Mouse (Mus musculus) MEL (cell line): ENCODE results near the gene Mrpl43. TPM values are rescaled to one million over a fixed set of nuclear protein-coding genes. Genes with fewer than 3 reads are reported as not detected.

Source experiments
- DNase-seq: peaks from one replicate; pipeline ENCODE4 v3.0.0; 2011; ENCODE audit warnings: low read depth, low spot score
- H3K27ac ChIP-seq: 2 replicates; pipeline ENCODE4 v1.5.1; 2012; ENCODE audit warnings: low read depth, mild to moderate bottlenecking, control low read depth, low read length, moderate library complexity; ENCODE audit not compliant: control insufficient read depth
- H3K27me3 ChIP-seq, 2 experiments: fragments of 150-350 bp in 1 of 2; sonication (generic) in 1 of 2; 2 replicates each; pipeline ENCODE4 v1.6.1; 2012; ENCODE audit warnings: low read length in 2 of 2, mild to moderate bottlenecking in 2 of 2, improper control_type of control experiment in 1 of 2, moderate library complexity in 1 of 2; ENCODE audit not compliant: insufficient read depth in 2 of 2, control insufficient read depth in 1 of 2
- H3K36me3 ChIP-seq, 2 experiments: 2 replicates each; pipeline ENCODE4 v1.6.1; 2012 to 2014; ENCODE audit warnings: low read length in 2 of 2, improper control_type of control experiment in 1 of 2, inconsistent platforms in 1 of 2, mild to moderate bottlenecking in 1 of 2; ENCODE audit not compliant: insufficient read depth in 2 of 2, control insufficient read depth in 1 of 2
- H3K4me1 ChIP-seq, 2 experiments: fragments of 150-350 bp in 1 of 2; sonication (generic) in 1 of 2; 2 replicates each; pipeline ENCODE4 v1.6.1; 2012; ENCODE audit warnings: low read length in 2 of 2, improper control_type of control experiment in 1 of 2, mild to moderate bottlenecking in 1 of 2; ENCODE audit not compliant: insufficient read depth in 2 of 2, control insufficient read depth in 1 of 2
- H3K4me3 ChIP-seq, 2 experiments: fragments of 150-350 bp in 1 of 2; sonication (generic) in 1 of 2; 2 replicates each; pipeline ENCODE4 v1.5.1; 2012; ENCODE audit warnings: low read depth in 2 of 2, low read length in 2 of 2, mild to moderate bottlenecking in 2 of 2, moderate library complexity in 2 of 2, control low read depth in 1 of 2, improper control_type of control experiment in 1 of 2; ENCODE audit not compliant: control insufficient read depth in 1 of 2, insufficient read depth in 1 of 2
- H3K79me2 ChIP-seq: 2 replicates; pipeline ENCODE4 v1.6.1; 2012; ENCODE audit warnings: mild to moderate bottlenecking, low read length, moderate library complexity; ENCODE audit not compliant: control insufficient read depth, poor library complexity, insufficient read depth
- H3K9ac ChIP-seq: 2 replicates; pipeline ENCODE4 v1.6.1; 2012; ENCODE audit warnings: low read depth, mild to moderate bottlenecking, control low read depth, low read length, moderate library complexity; ENCODE audit not compliant: control insufficient read depth, poor library complexity, severe bottlenecking
- H3K9me3 ChIP-seq: fragments of 150-350 bp; sonication (generic); replicated peaks from 2 replicates; pipeline ENCODE4 v1.6.1; 2012; ENCODE audit warnings: mild to moderate bottlenecking, low read length, improper control_type of control experiment, moderate library complexity; ENCODE audit not compliant: insufficient read depth
- ETS1 ChIP-seq: IDR thresholded peaks from 2 replicates; pipeline ENCODE4 v1.6.1; 2012; ENCODE audit warnings: low read depth, mild to moderate bottlenecking, inconsistent platforms, low read length, improper control_type of control experiment, moderate library complexity
- MAZ ChIP-seq: IDR thresholded peaks from 2 replicates; pipeline ENCODE4 v1.6.1; 2012; ENCODE audit warnings: low read depth, mild to moderate bottlenecking, inconsistent platforms, low read length, improper control_type of control experiment
- POLR2AphosphoS5 ChIP-seq: IDR thresholded peaks from 2 replicates; pipeline ENCODE4 v1.6.1; 2012; ENCODE audit warnings: low read depth, borderline replicate concordance, mild to moderate bottlenecking, inconsistent platforms, low read length, moderate library complexity, mixed read lengths
- RAD21 ChIP-seq: IDR thresholded peaks from 2 replicates; pipeline ENCODE4 v1.6.1; 2011; ENCODE audit warnings: mild to moderate bottlenecking, low read depth, low read length, improper control_type of control experiment
- USF2 ChIP-seq, 2 experiments: IDR thresholded peaks; 2 replicates each; pipeline ENCODE4 v1.6.1; 2011 to 2012; ENCODE audit warnings: improper control_type of control experiment in 2 of 2, low read length in 2 of 2, borderline replicate concordance in 1 of 2, inconsistent platforms in 1 of 2, low read depth in 1 of 2, mild to moderate bottlenecking in 1 of 2; ENCODE audit not compliant: insufficient read depth in 1 of 2
- ZC3H11A ChIP-seq: IDR thresholded peaks from 2 replicates; pipeline ENCODE4 v1.6.1; 2012; ENCODE audit warnings: low read depth, mild to moderate bottlenecking, inconsistent platforms, low read length, improper control_type of control experiment
- ZNF384 ChIP-seq: IDR thresholded peaks from 2 replicates; pipeline ENCODE4 v1.6.1; 2012; ENCODE audit warnings: low read depth, mild to moderate bottlenecking, inconsistent platforms, low read length, improper control_type of control experiment
- polyA plus RNA-seq, 2 experiments: library from polyadenylated mRNA; stranded (reverse) in 1 of 2; unstranded in 1 of 2; fragments of >175 nt in 1 of 2; fragments of >200 nt in 1 of 2; gene quantifications; 2 replicates each; pipeline versions ENCODE4 v1.2.1 to v1.2.4; 2012; ENCODE audit warnings: low replicate concordance in 2 of 2, low read depth in 1 of 2; ENCODE audit not compliant: insufficient read length in 2 of 2, insufficient read depth in 1 of 2, missing spikeins in 1 of 2
- total RNA-seq: library from RNA; depleted of rRNA; stranded (reverse); fragments of 300-350 nt; gene quantifications from 2 replicates; pipeline ENCODE4 v1.2.3, GENCODE M21; 2012

The Mrpl43 gene
- total and polyA plus RNA-seq, 3 experiments: 136 to 145 TPM; not detected in 1

- no peak overlapping the region for H3K4me3 ChIP-seq
- TF ChIP-seq ZNF384: 0 out of 2 replicates have a peak, but pooled peaks have one; percentile 1
- no peak for TF ChIP-seq ZC3H11A
- no peak for DNase-seq
Observed at GRCm38 (mm10) chr19:44983366-44983765, 22.9 kb downstream of the Mrpl43 start.

DNA sequence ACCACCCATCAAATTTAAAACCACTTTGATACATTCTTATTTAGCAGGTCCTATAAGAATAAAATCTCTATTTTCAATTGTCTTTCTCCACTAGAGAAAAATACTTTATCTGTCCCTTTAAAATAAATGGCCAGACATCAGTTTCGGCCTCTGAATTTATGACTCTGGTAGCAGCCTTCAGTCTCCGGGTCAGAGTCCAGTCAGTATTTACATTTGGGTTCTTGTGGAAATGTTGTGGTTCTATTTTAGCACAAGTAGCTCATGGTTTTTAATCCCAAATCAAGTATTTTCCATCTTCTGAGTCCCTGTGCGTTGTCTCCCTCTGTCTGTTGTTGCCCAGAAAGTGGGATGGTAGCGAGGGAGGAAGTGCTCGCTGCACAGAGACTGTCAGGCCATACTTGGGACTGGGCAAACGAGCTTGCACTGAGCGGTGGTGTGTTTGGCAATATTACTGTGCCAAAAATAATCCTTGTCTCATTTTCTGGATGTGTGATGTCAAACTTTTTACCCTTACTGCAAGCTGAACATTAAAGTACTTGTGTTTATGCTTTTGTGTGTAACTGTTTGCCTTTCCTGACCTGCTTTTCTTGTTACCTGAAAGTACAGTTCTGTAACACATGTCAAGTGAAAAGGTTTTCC lies 23.6 kb downstream of the Mrpl43 start:
- H3K9ac ChIP-seq: no peak overlapping the region
- TF ChIP-seq ETS1: no peak
- TF ChIP-seq USF2 (IDR thresholded peaks at IDR 0.05; ENCODE audit: borderline replicate concordance in 1 of 2, insufficient read depth in 1 of 2, low read depth in 1 of 2, low read length in 2 of 2): no peak
- TF ChIP-seq, all 39 proteins: peak for 0
- no peaks in the 10 kb centered on the region for H3K9me3 ChIP-seq
- no peaks in the 10 kb centered on the region for H3K79me2 ChIP-seq
- H3K36me3 ChIP-seq: peaks cover 4 to 18% of the 10 kb centered on the region in 2 experiments; a peak in 3 of 4 replicates
- no peaks in the 10 kb centered on the region for H3K27me3 ChIP-seq
- H3K4me3 ChIP-seq: no peak overlapping the region
- DNase-seq: no peak
- H3K27ac ChIP-seq: no peak overlapping the region
- H3K4me1 ChIP-seq: peaks cover 3 to 8% of the 10 kb centered on the region in 2 experiments; a peak in 2 of 4 replicates

More at GRCm38 (mm10) chr19:44983366-44983765, 22.9 kb downstream of the Mrpl43 start:
- H3K27ac ChIP-seq: no peak overlapping the region
- H3K79me2 ChIP-seq: no peaks in the 10 kb centered on the region
- H3K36me3 ChIP-seq: peaks cover 4 to 15% of the 10 kb centered on the region in 2 experiments; a peak in 3 of 4 replicates
- no peak overlapping the region for H3K9ac ChIP-seq
- no peaks in the 10 kb centered on the region for H3K27me3 ChIP-seq
- H3K4me1 ChIP-seq: peaks cover 3 to 8% of the 10 kb centered on the region in 2 experiments; a peak in 2 of 4 replicates
- no peaks in the 10 kb centered on the region for H3K9me3 ChIP-seq

DNA sequence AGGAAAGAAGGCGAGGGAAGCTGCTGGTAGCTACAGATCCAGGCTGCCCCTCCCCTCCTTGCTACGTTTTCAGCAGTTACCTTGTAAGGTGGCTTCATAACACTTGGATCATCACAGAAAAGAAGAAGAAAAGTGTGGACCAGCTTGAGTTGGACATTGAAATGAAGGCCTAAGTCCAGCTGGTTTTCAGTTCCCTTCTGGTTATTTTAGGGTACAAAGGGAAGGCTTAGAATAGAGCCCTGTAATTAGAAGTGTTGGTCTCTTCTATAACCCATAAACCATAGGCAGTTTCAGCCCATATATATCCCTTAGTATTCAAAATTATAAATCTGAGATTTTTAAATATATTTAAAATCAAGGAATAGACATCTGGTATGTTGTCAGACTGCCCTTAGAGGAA lies 25.5 kb downstream of the Mrpl43 start:
- H3K27me3 ChIP-seq: no peaks in the 10 kb centered on the region
- no peak overlapping the region for H3K4me3 ChIP-seq
- TF ChIP-seq RAD21: no peak
- TF ChIP-seq MAZ: no peak
- no peak for TF ChIP-seq POLR2AphosphoS5
- H3K9me3 ChIP-seq: no peaks in the 10 kb centered on the region
- DNase-seq: no peak
- H3K36me3 ChIP-seq: peaks cover 0 to 33% of the 10 kb centered on the region in 2 experiments; a peak in 2 of 4 replicates
- H3K4me1 ChIP-seq: peaks cover 0 to 6% of the 10 kb centered on the region in 2 experiments; a peak in 1 of 4 replicates
- H3K79me2 ChIP-seq: no peaks in the 10 kb centered on the region
- no peak overlapping the region for H3K9ac ChIP-seq
- H3K27ac ChIP-seq: no peak overlapping the region
